Mouse (Mus musculus): ENCODE results near the gene Myo16. TPM values are rescaled to one million over a fixed set of nuclear protein-coding genes. Genes with fewer than 3 reads are reported as not detected.

The Myo16 gene
- total RNA-seq, 2 experiments from 2014 or later: 0.31 to 0.86 TPM

- no peak for DNase-seq
- intact Hi-C loops (cut with DNase I): loop anchor here (5.0 kb wide), 2 partner anchors 170 to 360 kb away; no protein-coding TSS in a partner anchor
Observed at GRCm38 (mm10) chr8:10402606-10403005, 248.9 kb downstream of the Myo16 start.

- DNase-seq: no peak
- intact Hi-C loops (cut with DNase I): no loop called here
Observed at GRCm38 (mm10) chr8:10405469-10405868, 251.8 kb downstream of the Myo16 start.

GRCm38 (mm10) chr8:10409043-10409442, 255.3 kb downstream of the Myo16 start:
- intact Hi-C loops (cut with DNase I): no loop called here
- DNase-seq: no peak

- intact Hi-C loops (cut with DNase I): loop anchor here (5.0 kb wide), 1 partner anchor 776 kb away; no protein-coding TSS in a partner anchor
- no peak for DNase-seq
Observed at GRCm38 (mm10) chr8:10411511-10411910, 257.8 kb downstream of the Myo16 start.

- intact Hi-C loops (cut with DNase I): loop anchor here (5.0 kb wide), 1 partner anchor 773 kb away; no protein-coding TSS in a partner anchor
- DNase-seq: no peak
Observed at GRCm38 (mm10) chr8:10413881-10414280, 260.2 kb downstream of the Myo16 start.

GRCm38 (mm10) chr8:10414684-10415212, 261.0 kb downstream of the Myo16 start:
- intact Hi-C loops (cut with DNase I): loop anchor here (5.0 kb wide), 2 partner anchors 773 to 803 kb away; no protein-coding TSS in a partner anchor
- peak; percentile 52 to 54 for DNase-seq

GRCm38 (mm10) chr8:10415288-10415687, 261.6 kb downstream of the Myo16 start:
- DNase-seq: no peak
- intact Hi-C loops (cut with DNase I): loop anchor here (5.0 kb wide), 1 partner anchor 802 kb away; no protein-coding TSS in a partner anchor

GRCm38 (mm10) chr8:10415885-10416284, 262.2 kb downstream of the Myo16 start:
- DNase-seq: no peak
- intact Hi-C loops (cut with DNase I): loop anchor here (5.0 kb wide), 1 partner anchor 801 kb away; no protein-coding TSS in a partner anchor

GRCm38 (mm10) chr8:10416806-10417205, 263.1 kb downstream of the Myo16 start:
- DNase-seq: no peak
- intact Hi-C loops (cut with DNase I): loop anchor here (5.0 kb wide), 1 partner anchor 800 kb away; no protein-coding TSS in a partner anchor

GRCm38 (mm10) chr8:10417281-10417680, 263.6 kb downstream of the Myo16 start:
- intact Hi-C loops (cut with DNase I): loop anchor here (5.0 kb wide), 1 partner anchor 800 kb away; no protein-coding TSS in a partner anchor
- DNase-seq: no peak

- intact Hi-C loops (cut with DNase I): loop anchor here (5.0 kb wide), 1 partner anchor 799 kb away; no protein-coding TSS in a partner anchor
- DNase-seq: no peak
Observed at GRCm38 (mm10) chr8:10418013-10418412, 264.3 kb downstream of the Myo16 start.

- intact Hi-C loops (cut with DNase I): loop anchor here (5.0 kb wide), 1 partner anchor 798 kb away; no protein-coding TSS in a partner anchor
Observed at GRCm38 (mm10) chr8:10418971-10419370, 265.3 kb downstream of the Myo16 start.

GRCm38 (mm10) chr8:10419726-10420125, 266.0 kb downstream of the Myo16 start:
- intact Hi-C loops (cut with DNase I): loop anchor here (5.0 kb wide), 1 partner anchor 798 kb away; no protein-coding TSS in a partner anchor
- DNase-seq: no peak

More at GRCm38 (mm10) chr8:10418971-10419370, 265.3 kb downstream of the Myo16 start:
- DNase-seq: no peak

- DNase-seq: no peak
Observed at GRCm38 (mm10) chr8:10420551-10420950, 266.8 kb downstream of the Myo16 start.

GRCm38 (mm10) chr8:10421516-10422090, 267.9 kb downstream of the Myo16 start:
- DNase-seq: no peak
- intact Hi-C loops (cut with DNase I): no loop called here

More at GRCm38 (mm10) chr8:10420551-10420950, 266.8 kb downstream of the Myo16 start:
- intact Hi-C loops (cut with DNase I): no loop called here

- intact Hi-C loops (cut with DNase I): loop anchor here (5.0 to 10.0 kb wide), 3 partner anchors 389 to 782 kb away; partner anchors contain the start of gene Irs2
- DNase-seq: no peak
Observed at GRCm38 (mm10) chr8:10435492-10435891, 281.8 kb downstream of the Myo16 start.

GRCm38 (mm10) chr8:10438772-10439171, 285.1 kb downstream of the Myo16 start:
- peak; percentile 32 to 48 for DNase-seq
- intact Hi-C loops (cut with DNase I): loop anchor here (2.0 to 10.0 kb wide), 4 partner anchors 386 to 779 kb away; partner anchors contain the start of gene Irs2

GRCm38 (mm10) chr8:10439595-10440453, 286.1 kb downstream of the Myo16 start:
- DNase-seq: no peak
- intact Hi-C loops (cut with DNase I): loop anchor here (2.0 to 10.0 kb wide), 6 partner anchors 132 to 777 kb away; partner anchors contain the start of gene Irs2

GRCm38 (mm10) chr8:10442562-10442961, 288.9 kb downstream of the Myo16 start:
- DNase-seq: no peak
- intact Hi-C loops (cut with DNase I): loop anchor here (5.0 to 10.0 kb wide), 2 partner anchors 130 to 592 kb away; no protein-coding TSS in a partner anchor

GRCm38 (mm10) chr8:10445011-10445410, 291.3 kb downstream of the Myo16 start:
- no peak for DNase-seq
- intact Hi-C loops (cut with DNase I): loop anchor here (10.0 kb wide), 1 partner anchor 590 kb away; no protein-coding TSS in a partner anchor

Measured in gastrocnemius, postnatal 36 days (tissue).